Mouse (Mus musculus) activated CD4-positive, CD25-positive, alpha-beta regulatory T cell, adult 4 months (primary cell): ENCODE data around the gene Myh13. TPM values are rescaled to one million over a fixed set of nuclear protein-coding genes. Genes with fewer than 3 reads are reported as not detected.

Experiments
- ATAC-seq: one replicate; pipeline ENCODE4 v1.8.0; 2017
- polyA plus RNA-seq, 2 experiments: library from polyadenylated mRNA; unstranded; fragments of 100-300 nt; shearing (Covaris generic); gene quantifications; one replicate each; pipeline ENCODE4 v1.2.1; 2017

Gene Myh13
- polyA plus RNA-seq, 2 experiments from 2014 or later, result 0.21 TPM; not detected in 1

GRCm38 (mm10) chr11:67390679-67391384, 69.4 kb downstream of the Myh13 start:
- no peak for ATAC-seq

- ATAC-seq, result no peak
Observed at GRCm38 (mm10) chr11:67392369-67392768, 70.9 kb downstream of the Myh13 start.

- no peak for ATAC-seq
Observed at GRCm38 (mm10) chr11:67400956-67401355, 79.5 kb downstream of the Myh13 start.

GRCm38 (mm10) chr11:67414346-67414940, 93.0 kb downstream of the Myh13 start:
- ATAC-seq, result no peak

Other genes starting within 250 kb of the Myh13 start
- under 1 TPM in 1 of 2 experiments, not detected in 1; 0.19 TPM for gene Myh3, start 243.4 kb upstream of the Myh13 start, polyA plus RNA-seq
- not detected for gene Myh2, start 150.6 kb upstream of the Myh13 start, polyA plus RNA-seq
- not detected for gene Myh1, start 121.6 kb upstream of the Myh13 start, polyA plus RNA-seq
- under 1 TPM in 1 of 2 experiments, not detected in 1; 0.09 TPM for gene Myh4, start 83.6 kb upstream of the Myh13 start, polyA plus RNA-seq
- gene Myh8, start 44.5 kb upstream of the Myh13 start, polyA plus RNA-seq, result under 1 TPM in 1 of 2 experiments, not detected in 1; 0.28 TPM
- under 1 TPM; 0.34 to 0.52 TPM for gene Gas7, start 133.8 kb downstream of the Myh13 start, polyA plus RNA-seq